Mouse (Mus musculus): ENCODE results near the gene Gna12.

The Gna12 gene

GRCm38 (mm10) chr5:140827413-140827812 is 2.8 kb downstream of the Gna12 start:
- no peak for DNase-seq (ENCODE audit: low read depth, low spot score)

- no peak for DNase-seq (ENCODE audit: low read depth, low spot score)
Measured at GRCm38 (mm10) chr5:140826796-140827195, 3.4 kb downstream of the Gna12 start.

GRCm38 (mm10) chr5:140826118-140826517 is 4.1 kb downstream of the Gna12 start:
- DNase-seq (ENCODE audit: low read depth, low spot score): no peak

- no peak for DNase-seq (ENCODE audit: low read depth, low spot score)
Measured at GRCm38 (mm10) chr5:140824126-140824525, 6.1 kb downstream of the Gna12 start.

DNA sequence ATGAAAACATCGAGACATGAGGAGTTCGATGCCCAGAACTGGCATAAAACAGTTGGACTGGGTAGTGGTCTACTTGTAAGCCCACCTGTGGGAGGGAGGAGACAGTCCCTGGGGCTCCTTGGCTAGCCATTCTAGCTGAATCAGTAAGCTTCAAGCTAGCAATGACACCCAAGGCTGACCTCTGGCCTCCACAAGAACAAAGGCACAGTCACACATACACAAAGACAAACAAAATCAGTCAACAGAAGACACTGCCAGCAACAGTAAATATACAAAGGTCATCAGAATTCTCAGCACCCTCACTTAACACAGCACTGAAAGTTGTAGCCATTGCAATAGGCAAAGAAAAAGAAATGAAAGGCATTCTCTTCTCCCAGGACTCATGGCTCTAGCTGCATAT is 6.8 kb downstream of the Gna12 start:
- DNase-seq (ENCODE audit: low read depth, low spot score): no peak

- no peak for DNase-seq (ENCODE audit: low read depth, low spot score)
Measured at GRCm38 (mm10) chr5:140821951-140822350, 8.3 kb downstream of the Gna12 start.

- no peak for DNase-seq (ENCODE audit: low read depth, low spot score)
Measured at GRCm38 (mm10) chr5:140820539-140820938, 9.7 kb downstream of the Gna12 start.

DNA sequence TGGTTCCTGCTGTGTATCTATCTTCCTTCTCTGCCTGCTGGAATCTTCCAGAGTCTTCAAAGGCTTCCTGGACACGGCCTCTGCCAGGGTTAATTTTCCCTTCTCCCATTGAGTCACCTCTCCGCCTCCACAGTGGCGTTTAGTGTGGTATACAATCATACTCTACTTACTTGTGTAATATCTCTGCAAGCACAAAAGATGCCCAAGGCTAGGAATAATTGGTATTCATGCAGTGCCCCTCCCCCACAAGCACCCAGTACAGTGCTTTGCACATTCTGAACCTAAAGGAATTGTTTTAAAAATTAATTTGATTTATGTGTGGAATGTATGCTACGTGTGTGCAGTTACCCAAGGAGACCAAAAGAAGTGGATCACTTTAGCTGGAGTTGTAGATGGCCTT is 10.6 kb downstream of the Gna12 start:
- DNase-seq (ENCODE audit: low read depth, low spot score): no peak

DNA sequence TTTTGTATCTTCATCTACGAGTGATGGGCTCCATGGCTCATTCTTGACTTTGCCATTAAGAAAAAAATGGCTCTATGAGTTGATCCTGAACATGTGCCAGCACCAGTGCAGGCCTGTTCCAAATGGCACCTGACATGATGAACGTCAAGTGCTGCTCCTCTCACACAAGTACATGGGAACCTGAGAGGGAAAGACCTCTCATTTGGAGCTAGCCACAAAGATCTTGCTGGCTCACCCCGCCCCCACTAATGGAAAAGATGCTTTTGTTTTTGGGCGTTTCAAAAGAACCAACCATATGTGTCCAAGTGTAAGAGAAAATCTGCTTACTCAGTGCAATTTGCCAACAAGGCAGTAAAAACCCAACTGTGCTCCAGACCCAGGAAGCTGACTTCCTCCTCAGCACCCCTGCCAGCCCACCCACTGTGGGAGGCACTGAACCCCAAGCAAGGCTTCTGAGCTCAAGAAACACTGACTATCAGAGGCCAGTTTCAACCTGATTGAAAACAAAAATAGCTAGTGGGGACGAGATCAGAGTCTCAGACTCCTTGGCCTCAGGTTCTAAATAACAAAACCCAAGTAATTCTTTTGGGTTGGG is 11.7 kb downstream of the Gna12 start:
- no peak for DNase-seq (ENCODE audit: low read depth, low spot score)

DNA sequence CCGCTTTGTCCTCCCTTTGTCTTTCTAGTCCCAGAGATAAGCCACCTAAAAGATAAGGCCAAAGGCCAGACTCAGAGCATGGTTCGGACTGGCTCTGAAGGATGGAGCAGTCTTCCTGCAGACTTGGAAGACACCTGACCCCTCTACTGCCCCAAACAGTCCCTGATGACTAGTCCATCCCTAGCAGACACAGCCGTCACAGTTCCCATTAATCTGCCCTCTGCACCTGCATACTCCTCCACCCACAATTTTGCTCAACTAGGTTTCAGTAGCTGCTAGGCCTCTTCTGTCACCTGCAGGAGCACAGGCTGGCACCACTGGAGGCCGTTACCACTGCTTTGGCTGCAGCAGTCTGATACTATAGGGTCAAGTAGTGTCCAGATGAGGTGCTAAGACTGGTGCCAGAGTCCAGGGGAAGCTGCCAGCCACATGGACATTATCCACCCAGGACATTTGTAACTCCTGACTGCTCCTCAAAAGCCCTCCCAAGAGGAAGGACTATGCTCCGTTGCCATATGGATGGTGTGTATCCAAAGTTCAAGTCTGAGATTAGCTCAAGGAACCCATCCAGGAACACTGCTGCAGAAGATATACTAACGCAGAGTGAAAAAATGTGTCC is 13.2 kb downstream of the Gna12 start:
- DNase-seq (ENCODE audit: low read depth, low spot score): no peak

- DNase-seq (ENCODE audit: low read depth, low spot score): no peak
Measured at GRCm38 (mm10) chr5:140816008-140816407, 14.2 kb downstream of the Gna12 start.

- DNase-seq (ENCODE audit: low read depth, low spot score): peak; percentile 55
Measured at GRCm38 (mm10) chr5:140815059-140815728, 15.0 kb downstream of the Gna12 start.

GRCm38 (mm10) chr5:140814403-140814802 is 15.8 kb downstream of the Gna12 start:
- no peak for DNase-seq (ENCODE audit: low read depth, low spot score)

- DNase-seq (ENCODE audit: low read depth, low spot score): no peak
Measured at GRCm38 (mm10) chr5:140812699-140813098, 17.5 kb downstream of the Gna12 start.

GRCm38 (mm10) chr5:140812063-140812462 is 18.2 kb downstream of the Gna12 start:
- DNase-seq (ENCODE audit: low read depth, low spot score): no peak

DNA sequence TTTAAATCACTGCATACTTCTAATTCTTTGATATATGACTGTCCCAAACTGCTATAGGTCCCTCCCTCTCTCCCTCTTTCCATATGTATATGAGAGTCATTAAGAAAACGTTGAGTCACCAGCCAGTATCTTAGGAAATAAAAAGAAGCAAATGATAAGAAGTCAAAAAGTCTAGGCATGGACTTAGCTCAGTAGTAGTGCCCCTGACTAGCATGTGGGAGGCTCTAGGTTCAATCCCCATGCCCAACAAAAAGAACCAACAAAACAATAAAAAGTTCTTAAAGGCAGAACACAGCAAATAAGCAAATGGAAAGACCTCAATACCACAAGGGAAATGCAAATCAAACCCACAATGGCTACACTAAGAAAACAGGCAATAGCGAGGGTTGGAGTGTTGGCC is 18.8 kb downstream of the Gna12 start:
- peak; percentile 42 for DNase-seq (ENCODE audit: low read depth, low spot score)

GRCm38 (mm10) chr5:140806939-140807338 is 23.3 kb downstream of the Gna12 start:
- DNase-seq (ENCODE audit: low read depth, low spot score): no peak

DNA sequence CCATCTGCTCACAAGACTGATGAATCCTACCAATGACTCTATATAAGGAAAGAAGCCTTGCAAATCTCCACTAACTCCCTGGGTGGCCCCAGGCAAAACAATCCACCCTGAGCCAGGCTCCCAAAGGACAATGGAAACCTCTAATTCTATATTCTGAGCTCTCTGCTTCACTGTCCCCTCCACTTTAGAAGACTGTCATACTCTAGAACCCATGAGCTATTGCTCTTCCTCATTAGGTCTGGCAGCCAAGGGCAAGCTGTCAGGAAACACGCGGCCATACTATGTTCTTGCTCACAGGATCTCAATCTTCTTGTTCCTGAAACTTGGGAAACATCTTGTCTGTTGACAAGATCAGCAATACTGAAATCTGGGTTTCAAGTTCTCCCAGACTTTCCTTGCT is 24.0 kb downstream of the Gna12 start:
- no peak for DNase-seq (ENCODE audit: low read depth, low spot score)

GRCm38 (mm10) chr5:140801782-140802181 is 28.4 kb downstream of the Gna12 start:
- DNase-seq (ENCODE audit: low read depth, low spot score): no peak

DNA sequence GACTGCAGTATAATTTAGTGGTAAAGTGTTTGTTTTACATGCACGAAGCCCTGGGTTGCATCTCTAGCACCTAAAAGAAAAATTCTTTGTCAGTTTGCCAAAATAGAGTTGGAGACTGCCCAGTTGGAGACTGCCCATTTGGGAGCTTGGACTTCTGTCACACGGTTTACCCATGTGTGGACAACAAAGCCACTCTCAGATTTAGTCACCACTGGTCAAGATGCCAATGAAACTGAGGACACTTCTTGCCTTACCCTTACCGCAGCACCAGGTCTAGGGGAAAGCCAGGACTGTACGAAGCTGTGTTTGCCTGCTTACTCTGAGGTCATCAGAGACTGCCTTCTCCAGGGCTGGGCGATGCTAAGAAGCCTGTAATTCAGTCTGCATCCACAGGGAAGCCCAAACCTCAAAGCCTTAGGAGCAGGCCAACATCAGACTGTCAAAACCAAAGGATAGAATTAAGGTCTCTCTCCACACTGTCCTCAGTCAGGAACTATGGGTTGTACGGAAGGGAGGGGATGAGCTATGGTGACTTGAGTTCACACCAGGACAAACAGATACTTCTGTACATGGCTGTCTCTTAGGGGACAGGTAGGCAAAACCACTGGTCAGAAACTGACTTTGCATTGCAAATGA is 29.8 kb downstream of the Gna12 start:
- DNase-seq (ENCODE audit: low read depth, low spot score): no peak

GRCm38 (mm10) chr5:140799190-140799589 is 31.0 kb downstream of the Gna12 start:
- no peak for DNase-seq (ENCODE audit: low read depth, low spot score)

DNA sequence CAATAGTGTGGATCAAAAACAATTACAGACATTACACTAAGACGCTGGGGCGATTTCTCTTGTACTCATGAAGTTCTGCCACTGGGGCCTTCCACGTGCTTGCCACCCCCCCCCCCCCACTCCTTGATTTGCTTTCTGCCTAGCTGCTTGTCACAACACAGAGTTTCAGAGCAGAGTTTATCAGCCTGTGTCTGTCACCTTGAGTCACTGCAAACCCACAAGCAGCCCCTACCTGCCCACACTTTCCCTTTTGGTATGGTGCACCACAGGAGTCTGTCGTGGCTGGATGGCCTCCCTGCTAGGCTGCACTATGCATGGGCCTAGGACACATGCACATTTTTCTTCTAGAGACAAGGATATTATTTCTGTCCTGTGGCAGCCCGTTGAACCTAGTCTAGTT is 31.5 kb downstream of the Gna12 start:
- no peak for DNase-seq (ENCODE audit: low read depth, low spot score)

- DNase-seq (ENCODE audit: low read depth, low spot score): no peak
Measured at GRCm38 (mm10) chr5:140798158-140798557, 32.1 kb downstream of the Gna12 start.
